Mouse (Mus musculus) forebrain, embryonic 13.5 days (tissue): Measurements from ENCODE around the gene Atp6v0a1. TPM values are rescaled to one million over a fixed set of nuclear protein-coding genes. Genes with fewer than 3 reads are reported as not detected.

ENCODE experiments used
- ATAC-seq: fragments of 200-750 bp; cut with Nextera tagmentation; 2 replicates; pipeline ENCODE4 v1.8.0; 2017
- H3K27ac ChIP-seq: fragments of 300-500 bp; sonication (generic); 2 replicates; pipeline ENCODE4 v1.5.1; 2015; ENCODE audit warnings: inconsistent platforms, mild to moderate bottlenecking, moderate library complexity
- H3K27me3 ChIP-seq: fragments of 300-500 bp; sonication (generic); 2 replicates; pipeline ENCODE4 v1.6.1; 2015; ENCODE audit warnings: mild to moderate bottlenecking, inconsistent platforms
- H3K36me3 ChIP-seq: fragments of 300-500 bp; sonication (generic); 2 replicates; pipeline ENCODE4 v1.6.1; 2015; ENCODE audit warnings: mild to moderate bottlenecking, inconsistent platforms; ENCODE audit not compliant: poor library complexity, severe bottlenecking
- H3K4me1 ChIP-seq: fragments of 300-500 bp; sonication (generic); 2 replicates; pipeline ENCODE4 v1.6.1; 2015; ENCODE audit warnings: inconsistent platforms
- H3K4me2 ChIP-seq: fragments of 300-500 bp; sonication (generic); 2 replicates; pipeline ENCODE4 v1.6.1; 2015; ENCODE audit warnings: inconsistent platforms, mild to moderate bottlenecking, moderate library complexity
- H3K4me3 ChIP-seq: fragments of 300-500 bp; sonication (generic); 2 replicates; pipeline ENCODE4 v1.5.1; 2015; ENCODE audit warnings: mild to moderate bottlenecking, inconsistent platforms
- H3K9ac ChIP-seq: fragments of 300-500 bp; sonication (generic); 2 replicates; pipeline ENCODE4 v1.6.1; 2015; ENCODE audit warnings: mild to moderate bottlenecking, inconsistent platforms
- H3K9me3 ChIP-seq: fragments of 300-500 bp; sonication (generic); replicated peaks from 2 replicates; pipeline ENCODE4 v1.6.1; 2016; ENCODE audit warnings: inconsistent platforms
- WGBS: fragments of 180-500 bp; shearing (Covaris S2); methylation state at CpG from one replicate; pipeline ENCODE4 v1.1.7; 2015; 5-methylcytosine and 5-hydroxymethylcytosine counted together
- polyA plus RNA-seq: library from polyadenylated mRNA; unstranded; fragments of >200 nt; fragmentation: Nextera tagmentation; extraction: Ambion mirVana; gene quantifications from 2 replicates; pipeline ENCODE4 v1.2.1, GENCODE M21; 2015

Gene Atp6v0a1
- polyA plus RNA-seq, 1 experiment from 2014 or later, result 52.9 TPM

GRCm38 (mm10) chr11:101083083-101083697 is 73.9 kb downstream of the Atp6v0a1 start:
- Histone ChIP-seq H3K9me3 (no peaks in the 10 kb centered on the region), H3K9ac (peak overlapping the region; percentile 84), H3K27ac (peak overlapping the region; percentile 86), H3K4me1 (peaks cover 45% of the 10 kb centered on the region), H3K36me3 (peaks cover 14% of the 10 kb centered on the region; the same call in 1 of the 2 replicates), H3K4me2 (peak overlapping the region; percentile 99), H3K4me3 (peak overlapping the region; percentile 69), H3K27me3 (peaks cover 33% of the 10 kb centered on the region)
- WGBS, result 35% methylated on average over 19 of the region's 19 CpGs
- peak; percentile 14; the same call in 1 of the 2 replicates for ATAC-seq

- Histone ChIP-seq H3K4me1 (peaks cover 49% of the 10 kb centered on the region), H3K36me3 (peaks cover 24% of the 10 kb centered on the region), H3K4me2 (0 out of 2 replicates have a peak overlapping the region, but pooled peaks have one; percentile 99), H3K27ac (no peak overlapping the region), H3K9me3 (no peaks in the 10 kb centered on the region), H3K4me3 (peak overlapping the region; percentile 10; the same call in 1 of the 2 replicates), H3K9ac (no peak overlapping the region), H3K27me3 (peaks cover 22% of the 10 kb centered on the region)
- no peak for ATAC-seq
- 89% methylated on average over 14 of the region's 14 CpGs for WGBS
Observed at GRCm38 (mm10) chr11:101084246-101084645, 75.0 kb downstream of the Atp6v0a1 start.

GRCm38 (mm10) chr11:101084811-101085210 is 75.6 kb downstream of the Atp6v0a1 start:
- WGBS, result 94% methylated on average over 12 of the region's 12 CpGs
- ATAC-seq, result no peak
- Histone ChIP-seq H3K27ac (no peak overlapping the region), H3K9ac (no peak overlapping the region), H3K9me3 (no peaks in the 10 kb centered on the region), H3K27me3 (peaks cover 17% of the 10 kb centered on the region), H3K4me1 (peaks cover 49% of the 10 kb centered on the region), H3K4me2 (no peak overlapping the region), H3K4me3 (no peak overlapping the region), H3K36me3 (peaks cover 29% of the 10 kb centered on the region)

DNA sequence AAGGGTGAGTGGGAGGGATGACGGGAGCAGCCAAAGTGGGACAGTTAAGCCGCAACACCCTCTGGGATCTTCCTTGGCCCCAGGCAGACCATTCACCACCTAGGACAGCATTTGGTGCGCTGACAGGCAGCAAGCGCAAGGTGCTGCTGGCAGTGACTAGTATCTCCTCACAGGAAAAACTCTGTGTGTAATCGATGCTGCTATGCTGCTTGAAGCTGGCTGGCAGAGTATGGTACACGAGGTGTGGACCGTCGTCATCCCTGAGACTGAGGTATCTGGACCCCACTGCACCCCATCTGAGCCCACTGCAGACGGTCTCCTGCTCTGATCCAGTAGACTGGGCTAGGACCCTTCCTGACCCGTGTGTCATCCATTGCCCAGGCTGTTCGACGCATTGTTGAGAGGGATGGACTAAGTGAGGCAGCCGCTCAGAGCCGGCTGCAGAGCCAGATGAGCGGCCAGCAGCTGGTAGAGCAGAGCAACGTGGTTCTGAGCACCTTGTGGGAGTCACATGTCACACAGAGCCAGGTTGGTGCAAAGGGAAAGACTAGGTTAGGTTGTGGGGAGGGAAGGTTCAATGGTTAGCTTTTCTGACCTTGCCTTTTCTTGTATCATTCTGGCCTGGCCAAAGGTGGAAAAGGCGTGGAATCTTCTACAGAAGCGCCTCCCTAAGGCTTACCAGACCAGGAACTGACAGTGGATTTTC is 76.5 kb downstream of the Atp6v0a1 start:
- Histone ChIP-seq H3K9me3 (no peaks in the 10 kb centered on the region), H3K4me1 (peaks cover 49% of the 10 kb centered on the region), H3K36me3 (peaks cover 39% of the 10 kb centered on the region), H3K27ac (no peak overlapping the region), H3K4me2 (peak overlapping the region; percentile 81; the same call in 1 of the 2 replicates), H3K27me3 (peaks cover 7% of the 10 kb centered on the region), H3K9ac (peak overlapping the region; percentile 93; the same call in 1 of the 2 replicates), H3K4me3 (peak overlapping the region; percentile 84; the same call in 1 of the 2 replicates)
- 92% methylated on average over 18 of the region's 18 CpGs for WGBS
- ATAC-seq, result no peak

- H3K9ac ChIP-seq, result peak overlapping the region; percentile 93
- H3K36me3 ChIP-seq, result peaks cover 44% of the 10 kb centered on the region
- H3K27me3 ChIP-seq, result peaks cover 2% of the 10 kb centered on the region
- WGBS, result 81% methylated on average over 6 of the region's 6 CpGs
- ATAC-seq, result no peak
- H3K4me2 ChIP-seq, result peak overlapping the region; percentile 81
- peak overlapping the region; percentile 84 for H3K27ac ChIP-seq
- no peaks in the 10 kb centered on the region for H3K9me3 ChIP-seq
- peak overlapping the region; percentile 84 for H3K4me3 ChIP-seq
- peaks cover 48% of the 10 kb centered on the region for H3K4me1 ChIP-seq
Observed at GRCm38 (mm10) chr11:101086323-101086674, 77.0 kb downstream of the Atp6v0a1 start.

DNA sequence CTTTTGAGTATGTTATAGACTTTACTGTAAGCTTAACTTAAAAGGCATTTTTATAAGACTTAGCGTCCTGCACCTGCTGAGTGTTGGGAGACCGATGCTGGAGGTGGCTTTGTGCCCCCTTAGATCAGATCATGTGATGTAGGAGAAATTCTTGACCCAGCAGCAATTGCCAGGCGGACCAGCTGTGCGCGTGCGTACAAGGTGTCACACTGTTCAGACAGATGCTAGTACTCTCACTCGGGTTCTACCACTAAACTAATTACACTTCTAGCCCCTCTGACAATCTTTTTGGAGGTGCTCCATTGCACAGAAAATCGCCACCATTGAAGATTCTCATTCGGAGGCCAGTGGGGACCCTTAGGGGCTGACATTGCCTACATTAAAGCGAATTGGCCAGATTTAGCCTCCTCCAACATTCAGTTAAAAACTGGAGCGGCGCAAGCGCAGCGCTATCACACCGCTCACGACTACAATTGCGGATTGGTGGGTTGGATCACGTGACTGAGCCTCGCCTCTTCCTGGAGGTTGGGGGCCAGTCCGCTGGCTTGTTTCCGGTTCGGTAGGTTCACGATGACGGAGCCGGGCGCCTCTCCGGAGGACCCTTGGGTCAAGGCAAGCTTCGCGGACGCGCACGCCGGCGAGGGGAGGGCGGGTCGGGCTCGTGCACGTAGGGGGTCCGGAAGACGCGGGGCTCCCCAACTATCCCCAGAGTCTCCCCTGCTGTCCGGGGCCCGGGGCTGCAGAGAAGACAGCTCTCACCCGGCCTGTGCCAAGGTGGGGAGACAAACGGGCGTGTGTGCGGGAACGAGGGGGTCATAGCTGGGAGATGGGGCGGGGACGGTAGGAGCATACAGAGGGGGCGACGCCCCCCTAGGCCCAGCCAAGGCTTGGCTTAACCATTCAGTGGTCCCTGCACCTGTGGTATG is 77.8 kb downstream of the Atp6v0a1 start, which contains the start of gene Mlx:
Gene Mlx (plus strand): TSS at position 522 of the 926 bp plus-strand sequence.
- H3K27ac ChIP-seq, result peak within 1 kb of the TSS; percentile 84
- ATAC-seq, result peak; percentile 85
- H3K4me3 ChIP-seq, result peak within 1 kb of the TSS; percentile 84
- peak within 1 kb of the TSS; percentile 81 for H3K4me2 ChIP-seq
- H3K4me1 ChIP-seq, result peaks cover 42% of the 10 kb centered on the region
- peaks cover 51% of the 10 kb centered on the region for H3K36me3 ChIP-seq
- H3K9ac ChIP-seq, result peak within 1 kb of the TSS; percentile 93
- no peaks in the 10 kb centered on the region for H3K9me3 ChIP-seq
- no peaks in the 10 kb centered on the region for H3K27me3 ChIP-seq
- 1% methylated on average over 52 of the region's 52 CpGs for WGBS

GRCm38 (mm10) chr11:101087682-101088055 is 78.4 kb downstream of the Atp6v0a1 start:
- peak overlapping the region; percentile 84 for H3K4me3 ChIP-seq
- WGBS, result 7% methylated on average over 8 of the region's 8 CpGs
- peak overlapping the region; percentile 93 for H3K9ac ChIP-seq
- H3K9me3 ChIP-seq, result no peaks in the 10 kb centered on the region
- no peak for ATAC-seq
- peak overlapping the region; percentile 81 for H3K4me2 ChIP-seq
- H3K27me3 ChIP-seq, result no peaks in the 10 kb centered on the region
- H3K4me1 ChIP-seq, result peaks cover 42% of the 10 kb centered on the region
- H3K27ac ChIP-seq, result peak overlapping the region; percentile 84; the same call in 1 of the 2 replicates
- peaks cover 58% of the 10 kb centered on the region for H3K36me3 ChIP-seq

DNA sequence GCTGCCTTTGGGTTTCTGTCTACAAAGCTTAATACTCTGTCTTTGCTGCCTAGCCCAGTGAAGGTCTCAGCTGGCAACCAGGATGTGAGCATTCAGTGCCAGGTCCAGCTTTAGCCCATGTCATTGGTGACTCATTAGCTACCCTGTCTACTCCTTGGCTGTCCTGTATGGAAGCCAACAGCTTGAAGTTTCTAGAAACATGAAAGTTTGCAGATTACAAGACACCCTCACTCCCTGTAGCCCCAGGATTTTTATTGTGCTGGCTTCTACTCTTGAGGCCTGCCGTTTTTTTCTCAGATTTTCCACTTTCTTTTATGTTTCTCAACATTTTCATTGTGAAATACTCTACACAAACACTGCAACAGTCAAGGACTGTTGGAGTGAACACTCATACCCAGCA is 80.7 kb downstream of the Atp6v0a1 start:
- H3K9ac ChIP-seq, result no peak overlapping the region
- H3K9me3 ChIP-seq, result no peaks in the 10 kb centered on the region
- H3K36me3 ChIP-seq, result peaks cover 64% of the 10 kb centered on the region
- no peak for ATAC-seq
- H3K4me1 ChIP-seq, result peaks cover 42% of the 10 kb centered on the region
- 88% methylated on average over 1 of the region's 1 CpGs for WGBS
- no peak overlapping the region for H3K4me3 ChIP-seq
- no peak overlapping the region for H3K27ac ChIP-seq
- no peak overlapping the region for H3K4me2 ChIP-seq
- no peaks in the 10 kb centered on the region for H3K27me3 ChIP-seq

GRCm38 (mm10) chr11:101094930-101095313 is 85.7 kb downstream of the Atp6v0a1 start:
- H3K9me3 ChIP-seq, result no peaks in the 10 kb centered on the region
- WGBS, result under 1% methylated on average over 18 of the region's 18 CpGs
- ATAC-seq, result no peak; the same call in 1 of the 2 replicates

GRCm38 (mm10) chr11:101095314-101096024 is 86.2 kb downstream of the Atp6v0a1 start, which contains the start of gene Psmc3ip:
Gene Psmc3ip, minus strand, starts transcription at chr11:101095436.
- H3K4me2 ChIP-seq, result peak within 1 kb of the TSS; percentile 85
- peak within 1 kb of the TSS; percentile 64 for H3K4me3 ChIP-seq
- peaks cover 72% of the 10 kb centered on the region for H3K36me3 ChIP-seq
- peak; percentile 97 for ATAC-seq
- peak within 1 kb of the TSS; percentile 82 for H3K9ac ChIP-seq
- H3K27ac ChIP-seq, result peak within 1 kb of the TSS; percentile 77
- no peaks in the 10 kb centered on the region for H3K27me3 ChIP-seq
- WGBS, result under 1% methylated on average over 43 of the region's 43 CpGs
- no peaks in the 10 kb centered on the region for H3K9me3 ChIP-seq
- peaks cover 20% of the 10 kb centered on the region for H3K4me1 ChIP-seq

More at GRCm38 (mm10) chr11:101094930-101095313, 85.7 kb downstream of the Atp6v0a1 start:
- peak overlapping the region; percentile 64 for H3K4me3 ChIP-seq
- H3K9ac ChIP-seq, result peak overlapping the region; percentile 82
- peak overlapping the region; percentile 59; the same call in 1 of the 2 replicates for H3K27ac ChIP-seq
- H3K4me2 ChIP-seq, result peak overlapping the region; percentile 85
- H3K27me3 ChIP-seq, result no peaks in the 10 kb centered on the region
- peaks cover 72% of the 10 kb centered on the region for H3K36me3 ChIP-seq
- peaks cover 20% of the 10 kb centered on the region for H3K4me1 ChIP-seq

GRCm38 (mm10) chr11:101098231-101098630 is 89.0 kb downstream of the Atp6v0a1 start:
- H3K9ac ChIP-seq, result no peak overlapping the region
- H3K4me2 ChIP-seq, result no peak overlapping the region
- H3K27ac ChIP-seq, result no peak overlapping the region
- H3K27me3 ChIP-seq, result no peaks in the 10 kb centered on the region
- H3K4me3 ChIP-seq, result no peak overlapping the region
- peaks cover 20% of the 10 kb centered on the region for H3K4me1 ChIP-seq
- ATAC-seq, result no peak
- H3K36me3 ChIP-seq, result peaks cover 69% of the 10 kb centered on the region
- no peaks in the 10 kb centered on the region for H3K9me3 ChIP-seq
- 92% methylated on average over 8 of the region's 8 CpGs for WGBS
